Mouse (Mus musculus) kidney, adult 2 months (tissue): Measurements from ENCODE around the gene Itgb3.

Experiments used
- CTCF ChIP-seq: fragments of 200-500 bp; conservative IDR thresholded peaks from 2 replicates; pipeline ENCODE4 v1.5.1; 2011; ENCODE audit warnings: low read depth, mild to moderate bottlenecking, control low read depth, low read length, moderate library complexity, mixed read lengths; ENCODE audit not compliant: insufficient read depth, insufficient read length
- POLR2A ChIP-seq: fragments of 200-500 bp; IDR thresholded peaks from one replicate; pipeline ENCODE4 v1.6.1; 2011; ENCODE audit warnings: low read depth, low read length, control low read depth

- no peak for TF ChIP-seq CTCF
- no peak for TF ChIP-seq POLR2A
These were observed 31.8 kb downstream of the Itgb3 start for GRCm38 (mm10) chr11:104639634-104640033.
